Mouse (Mus musculus) right cerebral cortex, postnatal 25 days (tissue): ENCODE data around the gene Gorasp1.
A peak's percentile ranks its signal among the peaks of the same experiment; 100 is the strongest.

Experiments
- DNase-seq: peaks from one replicate; pipeline ENCODE4 v3.0.0; 2022

Gorasp1 gene

DNA sequence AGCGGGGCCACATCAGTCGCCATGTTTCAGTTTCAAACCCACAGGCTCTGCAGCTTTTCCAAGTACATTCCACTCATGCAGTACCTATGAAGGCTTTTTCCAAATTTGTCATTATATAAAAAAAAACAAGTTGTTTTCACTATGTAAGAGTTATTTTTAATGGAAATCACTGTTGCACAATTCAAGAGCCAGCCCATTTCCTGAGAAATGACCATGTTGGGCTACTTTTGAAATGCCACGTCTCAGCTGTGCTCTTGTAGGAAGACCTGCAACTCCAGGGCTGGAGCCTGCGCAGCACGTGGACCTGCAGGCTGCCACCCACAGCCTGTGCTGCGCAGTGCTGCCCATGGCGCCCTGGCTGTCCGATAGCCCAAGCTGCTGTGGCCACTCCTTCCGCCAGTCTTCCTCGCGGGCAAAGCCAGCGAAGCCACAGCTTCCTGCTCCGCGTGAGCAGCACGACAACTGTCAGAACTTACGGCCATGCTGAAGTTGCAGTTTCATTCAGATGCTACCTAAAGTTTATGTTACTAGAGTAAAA is 12.2 kb downstream of the Gorasp1 start:
- DNase-seq: no peak

DNA sequence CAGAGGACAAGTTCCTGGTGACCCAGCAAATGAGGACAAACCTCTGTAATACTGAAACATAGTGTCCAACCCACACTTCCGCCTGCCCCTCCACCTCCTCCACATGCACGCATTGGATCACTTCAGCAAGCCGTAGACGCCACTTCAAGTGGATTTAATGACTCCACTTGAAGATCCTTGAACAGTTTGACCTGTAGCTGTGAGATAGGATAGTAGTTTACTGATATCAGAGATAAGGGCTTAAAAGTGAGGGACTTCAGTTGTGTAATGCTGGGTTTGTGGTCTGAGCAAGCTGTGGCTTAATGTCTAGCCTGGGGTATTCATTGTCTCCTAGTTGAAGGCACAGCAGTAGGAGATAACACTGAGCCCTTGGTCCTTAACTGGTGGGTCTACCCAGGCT is 13.9 kb downstream of the Gorasp1 start:
- DNase-seq: no peak

DNA sequence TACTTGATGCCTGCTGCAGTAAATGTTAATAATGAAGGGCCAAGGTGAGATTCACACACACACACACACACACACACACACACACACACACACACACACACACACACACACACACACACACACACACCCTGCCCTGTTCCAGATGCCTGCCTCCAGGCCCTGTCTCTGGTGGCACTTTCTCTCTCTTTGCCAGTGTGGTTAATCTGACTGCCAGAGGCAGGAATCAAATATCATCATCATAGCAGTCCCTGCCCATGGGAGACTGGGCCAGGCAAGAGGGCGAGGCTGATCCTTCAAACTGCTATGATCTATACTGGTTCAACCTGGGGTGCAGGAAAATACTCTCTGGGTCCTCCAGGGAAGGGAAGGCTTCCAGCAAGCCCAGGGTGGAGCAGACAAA is 17.5 kb downstream of the Gorasp1 start:
- DNase-seq: no peak

DNA sequence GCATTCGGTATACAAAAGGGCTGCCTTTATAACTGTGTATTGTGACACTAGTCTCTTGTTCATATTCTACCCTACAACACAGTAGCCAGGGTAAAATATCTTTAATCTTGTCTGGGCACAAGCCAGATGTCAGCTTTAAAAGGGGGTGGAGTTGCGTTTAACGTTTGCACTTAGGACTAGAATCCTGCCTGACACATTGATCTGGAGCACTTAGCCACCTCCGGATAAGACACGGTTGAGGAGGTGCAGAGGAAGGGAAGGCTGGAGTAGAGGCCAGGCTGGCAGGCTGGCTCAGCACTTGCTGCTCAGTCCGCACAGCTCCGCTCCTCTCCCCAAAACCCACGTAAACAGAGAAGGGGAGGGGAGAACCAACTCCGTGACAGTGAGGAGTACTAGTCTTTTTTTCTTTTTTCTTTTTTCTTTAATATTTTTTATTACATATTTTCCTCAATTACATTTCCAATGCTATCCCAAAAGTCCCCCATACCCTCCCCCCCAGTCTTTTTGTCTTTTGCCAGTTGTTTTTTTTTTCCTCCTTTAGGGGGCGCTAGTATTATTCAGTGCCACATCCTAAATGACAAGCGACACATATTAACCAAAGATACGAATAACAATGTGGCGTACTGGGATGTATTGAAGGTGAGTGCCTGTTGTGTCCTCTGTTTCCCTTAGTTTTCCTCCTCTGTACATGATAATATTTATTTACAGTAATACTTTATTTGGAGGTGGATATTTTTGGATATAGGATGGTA is 24.1 kb downstream of the Gorasp1 start:
- no peak for DNase-seq

DNA sequence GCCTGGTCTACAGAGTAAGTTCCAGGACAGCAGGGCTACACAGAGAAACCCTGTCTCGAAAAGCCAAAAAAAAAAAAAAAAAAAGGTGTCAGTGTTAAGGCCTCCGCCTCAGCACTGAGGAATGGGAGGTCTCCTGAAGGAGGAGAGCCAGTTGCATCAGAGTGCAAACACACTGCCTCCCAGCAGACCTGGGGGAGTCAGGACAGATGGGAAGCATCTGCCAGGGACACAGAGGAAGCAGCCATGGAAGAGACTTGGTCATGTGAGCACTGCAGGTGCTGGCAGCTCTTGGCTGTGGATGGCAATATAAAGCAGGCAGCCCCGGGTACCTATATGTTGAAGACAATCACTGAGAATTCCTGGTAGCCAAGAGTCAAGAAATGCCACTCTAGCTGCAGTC is 27.4 kb downstream of the Gorasp1 start:
- DNase-seq: no peak

DNA sequence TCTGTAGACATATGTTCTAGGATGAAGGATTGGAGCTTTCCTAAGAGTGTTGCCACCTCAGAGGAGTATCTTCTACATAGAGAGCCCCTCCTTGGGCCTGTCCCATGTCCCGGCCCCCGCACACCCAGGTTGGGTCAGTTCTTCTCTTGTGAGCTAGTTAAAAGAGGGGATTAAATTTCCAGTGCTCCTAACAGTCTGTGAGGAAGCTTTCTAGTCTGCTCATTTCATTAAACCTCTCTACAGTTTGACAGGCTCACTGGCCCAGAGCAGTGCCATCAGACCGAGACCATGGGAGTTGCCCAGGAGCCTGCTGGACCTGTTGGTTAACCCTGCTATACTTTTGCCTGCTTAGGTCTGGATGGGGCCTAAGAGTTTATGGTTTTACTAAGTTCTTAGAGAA is 28.7 kb downstream of the Gorasp1 start:
- no peak for DNase-seq

DNA sequence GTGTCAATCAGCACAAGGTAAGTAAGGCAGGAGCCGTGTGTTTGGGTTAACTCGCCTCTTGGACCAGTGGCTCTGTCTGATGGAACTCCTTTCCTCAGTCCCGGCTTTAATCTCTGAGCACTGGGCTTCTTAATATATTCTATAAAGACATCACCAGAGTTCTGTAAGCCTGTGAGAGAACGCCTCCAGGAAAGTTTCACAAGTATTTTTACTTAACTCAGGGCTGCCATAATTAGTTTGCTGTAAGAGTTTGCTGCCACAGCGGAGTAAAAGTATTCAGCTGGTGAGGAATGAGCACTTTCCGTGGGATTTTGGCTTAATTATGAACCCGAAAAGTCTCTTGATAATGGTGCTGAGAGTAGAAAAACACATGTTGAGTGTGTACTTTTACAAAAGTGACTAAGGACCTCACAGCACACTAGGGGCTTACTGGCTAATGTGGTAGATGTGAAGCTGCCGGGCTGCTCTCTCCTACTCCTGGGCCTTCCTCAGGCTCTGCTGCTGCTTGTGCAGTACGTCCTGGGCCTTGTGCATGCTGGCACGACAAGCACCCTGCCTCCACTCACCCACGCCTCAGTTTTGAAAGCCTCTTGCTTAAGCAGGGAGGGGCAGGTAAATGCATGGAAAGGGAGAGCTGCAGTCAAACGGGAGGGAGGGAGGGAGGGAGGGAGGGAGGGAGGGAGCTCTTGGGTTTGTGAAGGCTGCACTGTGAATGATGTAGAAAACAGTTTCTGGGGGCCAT is 34.8 kb downstream of the Gorasp1 start:
- DNase-seq: no peak

DNA sequence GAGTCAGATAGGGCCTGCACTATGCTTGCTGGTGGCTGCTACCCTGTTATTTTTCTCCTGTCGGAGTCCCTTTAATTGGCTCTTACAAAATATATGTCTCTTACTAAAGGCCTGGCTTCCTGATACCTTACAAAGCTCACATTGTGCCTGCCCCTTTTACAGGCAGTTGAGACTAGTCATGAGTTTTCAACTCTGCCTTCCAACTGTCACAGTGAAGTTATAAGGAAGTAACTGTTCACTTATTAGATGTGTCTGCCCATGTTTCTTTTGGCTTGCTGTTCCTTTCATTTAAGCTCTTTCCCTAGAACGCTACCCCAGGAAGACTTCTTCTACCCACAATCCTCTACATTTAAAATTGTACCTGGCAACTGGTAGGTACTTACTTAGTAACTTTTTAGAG is 37.9 kb downstream of the Gorasp1 start:
- no peak for DNase-seq

DNA sequence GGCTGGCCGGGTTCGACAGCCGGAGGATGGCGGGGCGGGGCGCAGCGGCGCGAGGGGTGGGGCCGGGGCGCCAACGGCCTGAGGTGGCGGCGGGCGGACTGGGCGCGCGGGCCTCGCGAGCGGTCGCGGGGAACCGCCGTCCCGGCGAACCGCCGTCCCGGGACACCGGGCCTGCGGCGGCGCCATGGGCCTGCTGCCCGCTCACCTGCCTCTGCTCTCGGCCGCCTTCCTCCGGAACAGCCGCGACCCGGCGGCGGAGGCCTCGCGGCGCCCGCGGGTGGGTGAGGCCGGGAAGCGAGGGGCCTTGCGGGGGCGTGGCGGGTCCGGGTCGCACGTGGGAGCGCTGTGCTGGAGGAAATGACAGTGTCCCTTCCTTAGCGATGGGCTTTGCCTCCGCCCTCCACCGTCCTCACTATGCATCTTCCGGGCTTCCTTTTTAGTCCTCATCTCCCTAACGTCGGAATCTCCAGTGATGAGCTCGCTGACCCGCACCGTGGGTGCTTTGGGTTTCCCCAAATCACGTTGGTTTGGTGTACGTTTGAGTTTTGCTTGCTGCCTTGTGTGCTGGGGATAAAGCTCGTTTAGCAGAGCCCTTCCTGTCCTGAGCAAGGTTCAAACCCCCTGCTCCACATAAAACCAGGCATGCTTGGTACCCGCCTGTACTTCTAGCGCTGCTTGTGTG is 42.2 kb downstream of the Gorasp1 start:
- no peak for DNase-seq

DNA sequence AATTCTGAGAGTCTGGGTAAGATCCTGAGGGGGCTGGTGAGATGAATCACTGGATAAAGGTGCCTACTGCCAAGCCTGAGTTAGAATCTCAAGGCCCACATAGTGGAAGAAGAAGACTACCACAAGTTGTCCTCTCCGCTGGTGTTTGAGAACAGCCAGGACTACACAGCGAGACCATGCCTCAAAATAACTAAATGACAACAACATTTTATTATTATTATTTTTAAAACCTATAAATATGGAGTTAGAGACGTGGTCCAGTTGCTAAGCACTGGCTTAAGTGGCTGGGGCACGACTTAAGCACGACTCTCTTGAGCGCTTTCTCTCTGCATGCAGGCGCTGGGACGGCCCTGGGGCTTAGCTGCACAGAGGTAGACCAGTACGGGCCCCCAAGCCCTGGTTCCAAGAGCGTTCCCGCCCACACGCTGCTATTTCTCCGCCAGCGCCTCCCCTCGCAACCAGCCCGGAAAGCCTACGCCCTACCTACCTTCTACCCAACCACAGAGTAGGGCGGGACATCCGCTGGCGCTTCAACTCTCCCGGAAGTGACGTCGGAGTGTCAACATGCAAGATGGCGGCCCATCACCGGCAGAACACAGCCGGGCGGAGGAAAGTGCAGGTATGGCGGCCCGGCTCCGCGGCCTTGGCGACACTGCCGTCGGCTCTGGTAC is 42.9 kb downstream of the Gorasp1 start, which contains the start of gene Wdr48:
Gene Wdr48 (plus strand): TSS at position 540 of the 671 bp plus-strand sequence.
- peak; percentile 94 for DNase-seq

DNA sequence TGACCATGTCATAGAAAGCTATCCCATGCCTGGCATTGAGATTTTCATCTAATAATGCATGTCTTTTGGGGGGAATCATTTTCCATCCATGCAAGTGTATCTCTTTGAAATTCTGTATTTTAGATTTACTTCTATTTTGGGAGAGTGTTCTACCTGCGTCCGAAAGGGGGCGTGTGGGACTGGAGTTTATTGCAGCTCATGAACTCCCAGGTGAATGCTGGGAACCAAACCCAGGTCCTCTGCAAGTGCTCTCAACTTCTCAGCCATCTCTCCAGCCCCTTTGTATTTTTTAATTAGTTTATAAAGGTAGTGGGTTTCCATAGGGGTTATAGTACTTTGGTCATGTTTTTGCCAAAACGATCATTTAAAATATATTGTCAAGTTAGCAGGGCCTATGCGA is 43.5 kb downstream of the Gorasp1 start:
- DNase-seq: no peak

DNA sequence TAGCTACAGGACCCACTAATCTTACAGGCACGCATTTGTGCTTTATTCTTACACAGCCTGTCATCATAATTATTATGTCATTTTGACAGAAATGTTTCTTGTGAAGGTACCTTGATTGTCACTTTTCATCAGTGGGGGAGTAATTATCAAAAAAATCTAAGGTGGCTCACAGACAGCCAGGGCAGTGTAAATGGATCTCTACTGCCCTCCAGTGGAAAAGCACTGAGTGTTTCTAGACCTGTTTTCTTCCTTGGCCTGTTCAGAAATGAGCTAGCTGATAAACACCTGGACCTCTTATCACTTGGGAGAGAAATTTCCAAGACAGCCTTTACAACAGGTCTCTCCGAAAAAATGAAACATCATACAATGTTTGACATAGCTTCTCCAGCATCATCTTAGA is 46.7 kb downstream of the Gorasp1 start:
- no peak for DNase-seq

DNA sequence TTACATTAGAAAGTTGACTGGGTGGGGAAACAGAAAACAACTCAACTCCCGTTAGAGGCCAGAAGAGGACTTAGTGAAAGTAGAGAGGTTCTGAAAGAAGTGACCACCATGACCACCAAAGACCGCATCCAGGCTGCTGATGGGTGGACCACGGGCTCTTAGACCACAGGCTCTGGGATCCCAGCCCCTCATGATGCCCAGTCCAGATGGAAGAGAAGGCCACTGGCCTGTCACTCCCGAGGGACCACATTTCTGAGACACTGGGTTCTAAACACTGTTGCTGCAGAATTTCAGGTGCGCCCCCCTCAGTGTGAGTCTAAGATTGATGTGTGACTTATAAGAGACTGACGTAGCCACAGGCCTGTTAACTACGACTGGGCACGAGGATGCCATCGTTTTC is 47.9 kb downstream of the Gorasp1 start:
- no peak for DNase-seq

DNA sequence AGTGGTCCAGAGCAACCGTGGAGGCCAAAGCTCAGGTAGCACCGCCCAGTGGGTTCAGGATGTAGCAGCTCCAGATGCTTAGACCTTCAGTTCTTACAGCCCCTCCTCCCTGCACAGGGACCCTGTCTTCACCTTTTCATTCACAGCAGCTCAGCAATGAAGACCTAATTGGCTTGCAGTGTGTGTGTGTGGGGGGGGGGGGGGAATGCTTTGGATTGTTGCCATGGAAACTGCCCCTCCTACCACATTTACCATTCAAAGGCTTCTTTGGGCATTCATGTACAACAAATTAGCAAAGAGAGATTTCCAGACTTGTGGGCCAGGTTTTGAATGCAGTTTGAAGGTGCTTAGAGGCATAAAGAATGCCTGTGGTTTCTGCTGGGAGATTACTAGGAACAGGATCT is 48.5 kb downstream of the Gorasp1 start:
- no peak for DNase-seq

DNA sequence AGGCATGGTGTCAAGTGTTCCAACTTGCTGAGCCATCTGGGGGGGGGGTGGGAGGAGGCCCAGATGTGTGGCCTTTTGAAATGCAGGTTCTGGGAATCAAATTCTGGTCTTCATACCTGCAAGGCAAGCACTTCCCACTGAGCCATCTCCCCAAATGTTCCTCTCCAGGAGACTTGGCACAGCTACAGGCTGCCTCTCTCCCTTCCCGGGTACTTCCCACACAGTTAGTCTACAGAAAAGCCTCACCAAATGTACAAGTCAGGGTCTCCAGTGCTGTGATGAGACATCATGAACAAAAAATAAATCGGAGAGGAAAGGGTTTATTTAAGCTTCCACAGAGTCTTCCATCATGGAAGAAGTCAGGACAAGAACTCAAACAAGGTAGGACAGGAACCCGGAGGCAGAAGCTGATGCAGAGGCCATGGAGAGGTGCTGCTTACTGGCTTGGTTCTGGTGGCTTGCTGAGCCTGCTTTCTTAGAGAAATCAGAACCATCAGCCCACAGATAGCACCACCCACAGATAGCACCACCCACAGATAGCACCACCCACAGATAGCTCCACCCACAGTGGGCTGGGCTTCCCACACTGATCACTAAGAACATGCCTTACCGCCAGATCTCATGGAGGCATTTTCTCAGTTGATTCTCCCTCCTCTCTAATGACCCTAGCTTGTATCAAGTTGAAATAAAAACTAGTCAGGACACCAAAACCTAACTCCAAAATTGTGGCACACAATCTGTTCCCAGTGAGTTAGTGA is 50.0 kb downstream of the Gorasp1 start:
- no peak for DNase-seq
